Mouse (Mus musculus) CD4-positive, CD25-positive, alpha-beta regulatory T cell, adult 4 months (primary cell): Measurements from ENCODE around the gene Thra. TPM values are rescaled to one million over a fixed set of nuclear protein-coding genes. Genes with fewer than 3 reads are reported as not detected.
A peak's percentile ranks its signal among the peaks of the same experiment; 100 is the strongest.
"Not testable (repeated sequence)": the region's sequence is repeated elsewhere in the genome, so short reads cannot be mapped to it uniquely, and the experiment has no call there.

Experiments used
- ATAC-seq: one replicate; pipeline ENCODE4 v1.8.0; 2017
- polyA plus RNA-seq, 2 experiments: library from polyadenylated mRNA; unstranded; fragments of 100-300 nt; shearing (Covaris generic); gene quantifications; one replicate each; pipeline ENCODE4 v1.2.1; 2017

The Thra gene
- polyA plus RNA-seq, 2 experiments from 2014 or later, result 4.8 to 5.7 TPM

- ATAC-seq, result no peak
Measured at GRCm38 (mm10) chr11:98717904-98718303, 22.5 kb upstream of the Thra start.

DNA sequence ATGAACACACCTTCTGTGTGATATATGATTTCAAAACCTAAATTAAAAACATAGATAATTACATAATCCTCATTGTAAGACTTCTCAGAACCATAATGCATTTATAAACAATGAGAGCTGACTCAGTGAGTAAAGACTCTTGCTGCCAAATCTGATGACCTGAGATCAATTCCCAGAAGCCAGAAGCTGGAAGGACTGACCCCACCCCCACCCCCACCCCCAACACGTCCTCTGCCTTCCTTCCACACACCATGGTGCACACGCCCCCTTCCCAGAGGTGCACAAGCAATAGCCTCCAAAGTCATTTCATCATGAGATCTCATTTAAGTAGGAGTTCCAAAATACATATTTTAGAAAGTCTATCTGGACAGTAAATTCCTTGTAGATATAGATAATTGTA lies 19.7 kb upstream of the Thra start:
- no peak for ATAC-seq

DNA sequence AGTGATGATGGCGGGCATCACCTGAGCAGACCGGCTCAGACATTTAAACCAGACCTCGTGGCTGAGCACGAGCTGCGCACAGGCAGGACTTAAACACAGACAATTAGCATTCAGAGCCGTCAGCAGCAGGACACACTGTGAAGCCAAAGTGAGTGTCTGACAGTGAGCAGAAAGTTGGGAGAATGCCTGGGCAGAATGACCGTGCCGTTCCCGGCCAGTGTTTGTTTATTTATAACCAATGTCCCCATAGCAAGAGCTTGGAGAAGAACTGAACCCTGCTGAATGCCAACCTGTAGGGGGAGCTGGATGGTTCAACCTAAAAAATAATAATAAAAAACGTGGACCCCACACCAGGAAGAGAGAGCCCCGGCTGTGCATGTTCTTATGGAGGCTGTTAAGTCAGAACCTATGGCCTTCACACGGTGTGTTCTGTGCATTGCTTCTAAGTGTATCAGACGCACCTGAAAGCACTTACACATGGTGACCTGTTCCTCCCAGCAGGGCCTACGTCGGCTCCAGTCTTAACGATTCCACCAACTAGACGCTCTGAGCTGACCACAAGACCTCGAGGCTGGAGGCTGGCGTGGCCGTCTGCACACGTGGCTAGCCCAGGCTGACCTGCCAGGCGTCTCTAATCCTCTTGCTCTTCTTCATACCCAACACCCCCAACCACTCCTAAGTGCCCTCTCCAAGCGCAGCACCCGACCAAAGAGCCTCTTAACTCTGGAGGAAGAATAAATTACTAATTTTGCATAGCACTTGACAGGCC lies 18.8 kb upstream of the Thra start:
- no peak for ATAC-seq

- no peak for ATAC-seq
Measured at GRCm38 (mm10) chr11:98723098-98723497, 17.3 kb upstream of the Thra start.

GRCm38 (mm10) chr11:98725926-98726506 lies 14.4 kb upstream of the Thra start:
- no peak for ATAC-seq

GRCm38 (mm10) chr11:98729119-98729588 lies 11.3 kb upstream of the Thra start, which contains the start of gene Med24:
Gene Med24 (minus strand): TSS chr11:98729435.
- peak; percentile 100 for ATAC-seq

DNA sequence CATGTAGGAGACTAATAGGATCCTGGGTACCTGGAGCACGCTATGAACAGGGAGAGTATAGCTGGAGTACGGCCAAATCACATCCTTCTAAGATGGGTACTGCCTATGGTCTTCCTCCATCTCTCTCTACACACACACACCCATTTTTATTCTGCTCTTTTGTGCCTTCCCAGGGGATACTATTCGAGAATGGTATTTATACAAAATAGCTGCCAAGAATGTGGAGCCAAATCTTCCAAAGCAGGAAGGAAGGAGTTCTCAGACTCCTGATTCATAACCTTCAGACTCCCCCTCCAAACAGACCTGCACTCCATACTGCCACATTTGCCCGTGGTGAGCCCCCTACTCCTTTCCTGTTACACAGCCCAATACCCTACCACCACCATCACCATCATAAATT lies 9.7 kb upstream of the Thra start:
- ATAC-seq, result no peak

DNA sequence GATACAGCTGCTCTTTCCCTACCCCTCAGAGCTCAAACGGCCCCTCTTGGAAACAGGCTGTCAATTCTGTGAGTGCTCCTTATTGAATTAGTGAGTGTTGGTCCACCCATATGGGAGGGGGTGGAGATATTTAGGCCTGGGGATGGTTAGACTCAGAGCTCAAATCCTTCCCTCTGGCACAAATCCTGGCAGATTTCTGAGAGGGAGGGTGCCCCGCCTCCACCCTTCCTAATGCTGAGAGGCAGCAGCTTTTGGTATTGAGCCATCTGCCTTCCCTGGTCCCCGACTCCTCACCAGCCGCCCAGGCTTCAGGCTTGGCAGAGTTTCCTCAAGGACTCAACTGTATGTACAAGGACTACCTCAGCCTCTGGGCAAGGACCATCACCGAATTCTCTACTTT lies 9.3 kb upstream of the Thra start:
- ATAC-seq, result no peak

DNA sequence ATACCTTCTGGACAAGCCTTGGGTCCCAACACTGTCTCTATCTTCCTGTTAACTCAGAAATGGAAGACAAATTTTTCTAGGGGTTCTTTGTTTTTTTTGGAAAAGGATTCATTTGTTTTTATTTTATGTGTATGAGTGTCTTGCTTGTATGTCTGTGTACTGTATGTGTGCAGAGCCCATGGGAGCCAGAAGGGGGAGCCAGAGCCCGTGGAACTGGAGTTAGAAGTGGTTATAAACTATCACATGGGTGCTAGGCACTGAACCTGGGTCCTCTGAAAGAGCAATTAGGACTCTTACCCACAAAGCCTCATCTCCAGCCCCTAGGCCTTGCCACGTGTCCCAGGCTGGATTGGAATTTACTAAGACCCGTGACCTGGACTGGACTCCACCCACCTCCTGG lies 6.4 kb upstream of the Thra start:
- no peak for ATAC-seq

DNA sequence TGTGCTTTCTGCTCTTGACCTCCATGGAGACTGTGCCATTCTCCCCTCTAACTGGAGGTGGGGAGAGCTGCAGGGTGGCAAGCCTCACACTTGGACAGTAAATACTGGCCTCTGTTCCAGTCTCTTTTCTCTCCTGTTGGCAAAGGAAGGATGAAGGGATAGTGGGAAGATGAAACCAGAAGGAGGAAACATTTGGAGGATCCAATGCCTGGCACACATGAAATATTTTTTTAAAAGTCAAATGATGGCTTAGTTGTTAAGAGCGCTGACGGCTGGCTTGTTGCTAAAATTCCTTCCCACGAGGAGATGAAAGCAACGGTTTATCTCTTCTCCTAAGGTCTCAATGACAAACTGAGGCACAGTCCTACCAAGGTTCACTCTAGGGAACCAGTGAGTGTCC lies 5.3 kb upstream of the Thra start:
- no peak for ATAC-seq

DNA sequence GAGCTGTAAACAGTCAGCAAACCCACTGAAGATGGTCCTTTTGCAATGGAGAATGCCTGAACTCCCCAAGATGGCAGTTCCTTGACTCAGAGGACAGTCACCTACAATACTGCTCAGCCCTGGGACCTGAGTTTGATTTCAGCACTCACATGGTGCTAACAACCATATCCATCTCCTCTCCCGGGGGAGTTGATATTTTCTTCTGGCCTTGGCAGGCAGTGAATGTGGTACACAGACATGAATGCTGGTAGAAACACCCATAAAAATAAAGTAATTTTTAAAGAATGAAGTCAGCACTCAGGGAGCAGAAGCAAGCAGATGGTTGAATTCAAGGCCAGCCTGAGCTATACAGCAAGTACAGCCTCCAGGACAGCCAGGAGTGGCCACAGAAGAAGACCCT lies 4.3 kb upstream of the Thra start:
- ATAC-seq, result no peak

GRCm38 (mm10) chr11:98737220-98737619 lies 3.2 kb upstream of the Thra start:
- not testable (repeated sequence) for ATAC-seq

DNA sequence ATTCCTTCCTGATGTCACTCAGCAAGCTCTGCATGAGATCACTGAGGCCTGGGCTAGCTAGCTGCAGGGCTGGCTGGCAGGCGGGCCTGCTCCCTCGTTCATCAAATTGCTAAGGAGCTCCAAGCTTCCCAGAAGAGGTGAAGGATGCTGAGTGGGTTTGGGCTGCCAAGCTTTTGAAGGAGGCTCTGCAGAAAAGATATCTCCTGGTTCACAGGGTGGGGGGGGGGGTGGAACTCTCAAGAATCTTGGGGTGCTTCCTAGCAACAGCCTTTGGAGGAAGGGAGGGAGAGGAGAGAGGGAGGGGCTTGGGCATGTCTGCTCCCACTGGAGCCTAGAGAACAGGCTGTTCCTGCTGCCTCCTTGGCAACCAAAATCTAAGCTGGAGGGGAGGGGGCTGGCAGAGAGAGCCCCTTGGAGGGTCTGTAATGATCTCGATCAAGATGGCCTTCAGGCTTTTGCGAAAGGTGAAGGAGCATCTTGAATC lies 2.0 kb upstream of the Thra start:
- ATAC-seq, result no peak

DNA sequence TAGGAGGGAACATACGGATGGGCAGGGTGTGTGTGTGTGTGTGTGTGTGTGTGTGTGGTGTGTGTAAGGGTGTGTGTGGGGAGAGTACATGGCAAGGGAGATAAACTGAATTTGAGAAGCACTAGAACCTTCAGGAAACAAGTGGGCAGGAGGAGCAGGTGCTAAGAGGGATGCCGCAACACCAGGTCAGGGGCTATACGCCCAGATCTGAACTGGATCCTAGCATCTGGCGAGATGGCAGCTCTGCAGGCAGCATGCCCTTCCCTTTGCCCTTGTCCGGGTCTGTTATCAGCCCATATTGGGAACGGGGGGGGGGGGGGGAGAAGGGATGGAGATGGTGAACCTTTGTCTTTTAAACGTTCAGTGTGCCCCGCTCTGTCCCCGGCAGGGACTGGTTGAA lies 1.5 kb upstream of the Thra start:
- no peak for ATAC-seq

DNA sequence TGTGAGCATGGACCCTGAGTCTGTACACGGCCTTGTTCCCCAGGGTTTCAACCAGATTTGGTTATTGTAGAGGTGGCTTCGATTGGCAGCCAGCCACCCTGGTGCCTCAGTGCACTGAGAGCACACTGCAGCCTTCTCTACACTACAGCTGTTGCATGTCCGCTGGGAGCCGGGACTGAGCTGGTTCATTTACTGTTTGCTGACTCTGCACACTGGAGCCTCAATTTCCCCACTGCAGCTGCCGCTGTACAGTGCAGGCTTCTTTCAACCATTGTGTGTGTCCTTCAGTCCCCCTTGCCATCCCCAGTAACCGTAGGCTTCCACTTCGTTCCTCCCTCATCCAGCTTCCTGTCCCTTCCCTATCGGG lies 429 bp upstream of the Thra start:
- ATAC-seq, result no peak

DNA sequence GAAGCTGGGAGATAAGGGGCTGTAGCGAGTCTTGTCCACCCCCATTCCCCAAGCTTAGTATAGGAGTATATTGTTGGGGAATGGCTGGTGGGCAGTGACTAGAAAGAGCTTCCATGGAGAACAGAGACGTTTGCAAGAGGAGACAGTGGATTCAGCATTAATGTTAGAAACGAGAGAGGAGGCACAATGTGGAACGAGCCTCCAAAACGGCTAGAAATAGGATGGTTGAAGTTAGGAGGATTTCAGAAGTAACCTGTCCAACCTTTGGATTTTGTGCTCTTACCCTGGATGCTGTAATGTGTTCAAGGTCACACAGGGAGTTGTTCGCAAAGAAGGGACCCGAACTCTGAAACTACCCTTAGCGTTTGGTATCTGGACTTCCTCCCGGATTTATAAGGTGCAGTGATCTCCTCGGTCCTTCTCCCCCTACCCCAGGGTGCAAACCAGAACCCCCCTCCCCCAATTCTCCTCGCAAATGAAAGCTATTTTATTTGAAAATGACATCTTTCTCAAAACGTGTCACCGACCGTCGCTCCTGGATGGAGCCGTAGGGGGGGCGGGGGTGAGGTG lies 698 bp downstream of the Thra start:
- no peak for ATAC-seq

GRCm38 (mm10) chr11:98741622-98742396 lies 1.4 kb downstream of the Thra start:
- peak; percentile 85 for ATAC-seq

DNA sequence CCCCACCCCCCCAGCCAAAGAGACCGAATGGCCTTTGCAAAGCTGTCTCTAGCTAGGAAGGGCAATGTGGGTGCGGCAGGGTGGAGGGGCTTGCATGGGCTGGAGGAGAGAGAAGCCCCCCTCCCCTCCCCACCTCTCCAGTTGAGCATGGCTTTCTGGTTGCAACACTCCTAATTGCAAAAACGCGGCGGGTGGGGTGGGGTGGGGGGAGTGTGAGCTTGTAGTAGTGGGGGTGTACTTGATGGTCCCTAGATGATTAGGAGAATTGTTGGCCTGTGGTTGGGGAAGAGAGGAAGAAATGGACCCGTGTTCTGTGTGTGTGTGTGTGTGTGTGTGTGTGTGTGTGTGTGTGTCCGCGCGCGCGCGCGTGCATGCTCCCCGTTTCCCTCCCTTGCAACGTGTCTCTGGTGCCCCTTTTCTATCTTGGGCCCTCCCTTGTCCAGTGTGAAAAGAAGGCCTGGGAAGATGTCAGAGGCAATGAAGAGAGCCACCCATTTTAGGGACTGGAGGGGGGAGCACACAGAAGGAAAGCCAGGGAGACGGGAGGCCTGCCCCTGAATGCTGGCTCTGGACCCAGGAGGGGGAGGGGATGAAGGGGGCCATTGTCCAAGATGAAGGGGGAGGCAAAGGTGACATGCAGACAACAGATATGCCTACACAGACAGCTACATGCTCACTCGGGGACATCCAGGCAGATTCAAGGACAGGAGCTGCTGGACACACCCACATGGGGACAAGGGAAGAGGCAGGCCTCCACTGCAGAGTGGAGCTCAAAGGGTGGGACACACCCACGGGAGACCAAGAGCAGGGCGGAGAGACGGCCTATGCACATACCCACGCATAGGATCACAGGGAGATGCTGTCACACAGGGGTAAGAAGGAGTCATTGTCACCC lies 2.2 kb downstream of the Thra start:
- no peak for ATAC-seq

- ATAC-seq, result no peak
Measured at GRCm38 (mm10) chr11:98743655-98744345, 3.4 kb downstream of the Thra start.

GRCm38 (mm10) chr11:98744456-98745019 lies 4.1 kb downstream of the Thra start:
- ATAC-seq, result no peak
